Mouse (Mus musculus) testis, postnatal 14 days (tissue): ENCODE measurements around the gene Pla2g16.

Source experiments
- DNase-seq: peaks from one replicate; pipeline ENCODE4 v3.0.0; 2021; ENCODE audit warnings: low spot score

The Pla2g16 gene

DNA sequence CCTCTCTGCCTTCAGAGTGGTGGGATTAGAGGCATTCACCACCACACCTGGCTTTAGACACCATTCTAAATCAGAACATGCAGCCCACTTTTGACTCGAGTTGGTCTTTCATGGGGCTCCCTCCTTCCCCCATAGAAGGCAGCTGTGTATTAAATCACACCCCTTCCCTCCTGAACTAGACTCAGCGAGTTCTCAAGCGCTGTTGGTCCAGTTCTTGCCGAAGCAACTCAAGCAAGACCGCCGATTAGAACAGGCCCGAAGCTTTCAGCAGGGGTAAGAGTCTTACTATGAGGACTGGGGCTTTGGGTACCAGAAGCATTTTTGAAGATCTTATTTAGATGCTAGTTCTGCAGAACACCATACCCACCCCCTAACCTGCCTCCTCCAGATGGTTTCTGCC lies 55.9 kb downstream of the Pla2g16 start:
- DNase-seq = no peak

DNA sequence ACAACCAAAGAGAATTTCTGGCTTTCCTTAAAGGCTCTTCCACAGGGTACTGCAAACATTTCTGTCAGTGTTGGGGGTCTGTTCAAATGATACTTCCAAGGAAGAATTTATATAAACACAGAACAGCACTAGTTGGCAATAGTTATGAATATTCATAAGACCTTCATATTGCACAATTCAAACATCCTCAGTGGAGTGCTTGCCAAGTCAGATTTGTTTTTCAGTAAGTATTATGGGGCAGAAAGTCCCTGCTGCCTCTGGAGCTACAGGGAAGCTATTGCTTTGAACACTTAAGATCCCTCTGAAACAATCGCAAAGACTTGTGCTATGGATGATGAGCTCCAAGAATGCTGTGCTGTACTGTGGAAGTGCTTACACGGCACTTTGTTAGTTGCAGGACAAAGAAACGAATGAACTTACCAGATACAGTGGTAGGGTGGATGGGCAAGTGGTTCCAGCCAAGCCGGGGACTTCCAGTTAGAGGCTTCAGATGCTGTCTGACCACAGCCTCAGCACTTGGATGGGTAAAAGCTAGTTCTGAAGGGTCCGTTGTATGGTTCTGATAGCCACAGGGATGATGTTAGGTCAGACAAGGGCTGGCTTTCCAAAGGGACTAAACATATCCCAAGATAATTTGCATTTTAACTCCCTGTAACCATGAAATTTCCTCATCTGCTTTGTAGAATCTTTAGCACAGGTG lies 59.1 kb downstream of the Pla2g16 start:
- no peak for DNase-seq

DNA sequence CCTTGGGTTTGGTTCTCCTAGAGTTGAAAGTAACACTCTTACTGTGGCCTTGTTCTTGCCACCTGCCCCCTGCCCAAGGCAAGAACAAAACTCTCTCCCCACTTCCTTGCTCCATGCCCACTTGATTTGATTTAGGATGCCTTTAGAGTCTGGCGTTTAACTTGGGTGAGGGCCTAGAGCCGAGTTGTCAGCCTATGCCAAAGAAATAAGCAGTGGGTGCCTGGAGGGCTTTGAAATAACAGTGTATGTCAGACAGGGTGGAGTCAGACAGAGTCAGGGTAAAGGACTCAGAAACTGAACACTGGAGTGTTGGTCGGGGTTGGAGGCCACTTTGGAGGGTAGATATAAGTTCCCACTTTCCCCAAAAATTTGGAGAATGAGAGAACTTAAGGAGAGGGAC lies 59.8 kb downstream of the Pla2g16 start:
- DNase-seq = no peak

DNA sequence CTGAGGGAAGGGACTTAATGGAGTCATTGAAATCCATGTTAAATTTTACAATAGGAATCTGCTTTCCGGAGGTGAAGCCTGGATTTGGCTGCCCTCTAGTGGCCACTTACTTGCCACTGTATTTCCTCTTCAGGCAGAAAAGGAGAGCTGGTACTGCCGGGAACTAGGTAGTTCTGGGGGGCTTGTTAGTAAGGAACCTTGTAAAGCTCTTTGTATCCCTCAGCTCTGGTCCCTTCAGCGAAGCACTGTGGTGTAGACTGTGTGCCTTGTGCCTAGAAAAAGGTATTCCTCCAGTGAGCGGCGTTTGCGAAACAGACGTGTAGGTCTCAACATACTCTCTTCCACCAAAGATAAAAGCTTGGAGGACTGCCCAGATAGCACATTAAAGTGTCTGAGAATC lies 60.4 kb downstream of the Pla2g16 start:
- peak; percentile 40 for DNase-seq

DNA sequence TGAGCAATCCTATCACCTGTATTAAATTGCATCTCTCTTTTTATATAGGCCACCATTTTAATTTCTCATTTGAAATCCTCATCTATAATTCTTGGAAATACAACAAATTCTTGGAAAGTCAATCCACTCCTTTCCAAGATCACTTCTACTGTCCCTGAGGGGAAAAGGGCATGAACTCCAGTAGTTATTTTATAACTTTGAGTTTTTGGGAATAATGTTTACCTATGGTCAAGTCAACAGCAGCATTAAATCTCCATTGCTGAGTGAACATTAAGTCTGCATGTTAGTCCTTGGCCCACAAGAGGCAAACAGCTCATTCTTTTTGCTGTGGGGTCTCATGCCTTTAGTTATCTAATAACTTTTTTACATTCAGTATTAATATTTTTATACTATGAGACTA lies 75.8 kb downstream of the Pla2g16 start:
- no peak for DNase-seq

DNA sequence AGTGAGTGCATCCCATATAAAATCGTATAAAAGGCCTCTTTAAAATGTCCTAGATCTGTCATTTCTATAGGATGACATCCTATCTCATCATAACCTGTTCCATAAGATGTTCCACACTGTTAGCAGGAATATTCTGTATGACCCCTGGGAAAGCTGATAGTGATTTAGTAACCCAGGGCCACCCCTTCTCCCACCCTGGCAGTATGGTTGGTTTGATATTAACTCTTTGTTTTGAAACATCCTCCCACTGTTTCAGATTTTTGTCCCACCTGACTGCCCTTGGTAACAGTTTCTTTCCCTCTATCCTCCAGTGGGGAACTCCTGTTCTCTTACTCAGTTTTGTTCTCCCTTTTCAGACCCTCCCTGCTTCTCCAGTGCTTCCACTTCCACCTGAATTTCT lies 76.5 kb downstream of the Pla2g16 start:
- DNase-seq = no peak
